Mouse (Mus musculus) mouse trophoblast stem cell (cell line): ENCODE measurements around the gene Tnc.

Experiments used
- in situ Hi-C, 2 experiments: fragments of 300-500 bp; cut with MseI, MboI; formaldehyde crosslinking; loops; 2 replicates in 1 of 2; 3 replicates in 1 of 2; pipeline ENCODE4 v1.15.1; 2025

The Tnc gene

DNA sequence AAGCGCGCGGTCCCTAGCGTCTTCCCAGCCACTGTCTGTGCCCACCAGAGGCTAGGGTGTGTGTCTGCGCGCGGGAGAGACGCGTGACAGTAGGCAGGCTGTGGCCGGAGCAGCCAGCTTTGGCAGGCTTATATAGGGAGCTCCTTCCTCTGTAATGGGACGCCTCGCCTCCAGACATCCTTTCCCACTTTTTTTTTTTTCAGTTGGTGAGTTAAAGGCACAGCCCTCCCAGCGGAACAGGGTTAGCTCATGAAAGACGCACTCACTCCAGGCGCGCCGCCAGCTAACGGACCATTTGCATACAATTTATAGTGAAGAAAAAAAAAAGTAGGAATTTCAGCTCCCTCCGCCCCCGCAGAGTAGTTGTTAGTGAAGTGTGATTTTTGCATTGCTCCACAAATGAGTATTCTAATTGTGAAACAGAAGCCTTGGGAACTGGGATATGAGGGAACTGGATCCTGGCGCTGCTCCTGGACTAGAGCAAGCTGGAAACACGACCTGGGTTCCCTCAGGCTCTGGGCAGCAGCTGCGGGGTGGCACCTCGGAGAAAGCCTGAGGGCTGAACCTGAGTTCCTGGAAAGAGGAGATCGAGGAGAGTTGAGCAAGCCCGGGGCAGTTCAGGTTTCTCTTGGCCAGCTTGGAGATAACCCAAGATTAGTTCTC, at the start of gene Tnc:
Gene Tnc (minus strand): TSS at position 185 of the 663 bp plus-strand sequence.
- in situ Hi-C loops: no loop called here

DNA sequence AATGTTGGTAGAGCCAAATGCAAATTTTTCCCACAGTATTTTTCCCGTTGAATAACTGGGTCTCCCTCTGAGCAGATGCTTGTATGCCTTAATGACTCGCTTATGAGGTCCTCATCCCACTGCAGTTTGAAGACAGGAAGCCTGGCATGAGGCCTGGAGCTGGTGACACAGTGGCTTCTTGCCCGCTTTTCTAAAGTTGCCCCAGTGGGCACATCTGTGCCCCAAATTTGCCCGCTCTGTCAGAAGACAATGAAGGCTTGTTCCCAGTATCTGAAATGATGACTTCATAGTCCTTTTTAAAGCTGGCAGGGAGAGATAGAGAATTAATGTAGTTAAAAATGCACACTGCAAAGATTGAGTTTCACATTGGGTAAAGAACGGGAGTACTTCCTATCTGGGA, 47.4 kb upstream of the Tnc start:
- in situ Hi-C loops: no loop called here

- in situ Hi-C loops: no loop called here
These were observed 46.0 kb upstream of the Tnc start for GRCm38 (mm10) chr4:64092857-64093256.

DNA sequence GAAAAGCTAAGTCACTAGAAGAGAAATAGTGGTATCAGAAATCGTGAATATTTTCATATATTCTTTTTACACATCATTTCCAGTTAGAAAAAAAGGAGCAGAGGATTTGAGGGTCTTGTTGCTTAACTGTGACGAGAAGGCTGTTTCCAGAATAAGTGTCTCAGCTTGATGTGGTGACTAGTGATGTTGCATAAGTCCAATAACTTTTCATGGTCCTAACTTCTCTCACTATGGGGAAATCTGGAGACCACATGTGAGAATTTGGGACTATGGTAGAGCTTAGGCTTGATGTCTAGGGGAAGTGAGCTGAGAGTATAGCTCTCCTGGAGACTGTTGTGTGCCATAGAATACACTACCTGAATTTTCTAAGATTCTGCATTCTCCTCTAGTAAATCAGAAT, 42.6 kb upstream of the Tnc start:
- in situ Hi-C loops: no loop called here

DNA sequence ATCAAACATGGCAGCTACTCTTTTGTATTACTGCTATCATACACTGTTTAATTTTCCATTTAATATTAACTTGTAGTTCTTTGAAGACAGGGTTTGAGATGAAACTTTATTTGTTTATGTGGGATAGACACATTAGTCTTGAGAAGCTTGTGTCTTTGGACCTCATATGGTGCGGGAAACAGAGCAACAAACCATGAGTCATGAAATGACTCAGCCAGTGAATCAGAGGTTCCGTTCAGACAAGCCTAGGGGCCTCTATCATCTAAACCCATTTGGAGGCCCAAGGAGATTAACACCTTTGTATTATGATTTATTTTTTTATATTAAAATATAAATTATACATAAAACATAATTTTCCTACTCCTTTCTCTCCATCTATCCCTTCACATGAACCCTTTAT, 40.9 kb upstream of the Tnc start:
- in situ Hi-C loops: no loop called here

DNA sequence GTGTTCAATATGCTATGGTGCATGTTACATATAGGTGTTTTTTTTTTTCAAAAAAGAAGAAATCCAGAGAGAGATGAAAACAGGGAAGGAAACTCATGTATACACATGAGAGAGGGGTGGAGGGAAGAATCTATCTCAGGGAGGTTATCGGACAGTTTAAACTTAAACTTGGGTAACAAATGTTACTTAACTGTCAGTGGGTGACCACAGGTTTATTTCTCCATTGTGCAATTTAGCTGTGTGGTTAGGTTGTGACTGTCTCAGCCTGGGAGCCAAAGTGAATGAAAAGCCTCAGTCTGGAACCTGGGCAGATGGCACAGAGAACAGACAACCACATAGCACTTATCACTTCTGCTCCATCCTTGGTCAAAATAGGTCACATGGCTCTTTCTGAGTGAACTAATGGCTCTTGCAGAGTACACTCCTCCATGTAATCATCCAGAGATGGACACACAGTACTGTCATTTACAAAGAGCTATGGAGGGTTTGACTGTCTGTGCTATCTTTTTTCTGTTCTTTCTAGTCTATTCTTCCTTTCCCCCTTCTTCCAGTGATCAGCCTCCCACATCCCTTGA, 39.3 kb upstream of the Tnc start:
- in situ Hi-C loops: no loop called here

- in situ Hi-C loops: no loop called here
These were observed 37.0 kb upstream of the Tnc start for GRCm38 (mm10) chr4:64083858-64084257.

GRCm38 (mm10) chr4:64078029-64078619, 31.3 kb upstream of the Tnc start:
- in situ Hi-C loops: no loop called here

DNA sequence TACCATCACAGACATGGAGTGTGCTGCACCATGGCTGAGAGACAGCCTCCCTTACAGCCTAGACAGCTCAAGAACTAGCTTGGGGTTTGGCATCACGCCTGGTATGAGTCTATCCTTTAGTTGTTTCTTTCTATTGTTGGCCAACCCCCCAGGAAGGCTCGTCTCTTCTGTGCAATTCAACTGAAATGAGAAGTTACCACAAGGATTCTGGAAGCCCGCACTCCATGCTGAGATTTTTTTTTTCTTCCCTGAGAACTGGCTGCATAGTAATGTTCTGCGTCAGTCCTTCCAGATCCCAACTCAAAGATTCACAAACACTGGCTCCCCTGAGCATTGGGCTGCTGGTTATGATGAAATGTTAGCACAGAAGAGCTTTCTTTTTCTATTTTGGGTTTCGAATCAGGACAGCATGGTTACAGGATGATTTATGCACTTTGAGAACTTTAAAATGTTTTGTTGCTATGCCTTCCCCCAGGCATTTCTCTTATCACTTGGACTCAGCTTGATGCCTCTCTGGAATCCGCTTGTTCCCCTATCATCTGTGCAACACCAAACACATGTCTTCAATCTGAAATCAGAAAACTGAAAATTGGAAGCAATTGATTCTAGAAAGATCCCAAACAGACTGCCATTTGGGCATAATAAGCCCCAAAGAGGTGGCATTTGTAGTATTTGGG, 29.7 kb upstream of the Tnc start:
- in situ Hi-C loops: no loop called here

- in situ Hi-C loops: no loop called here
These were observed 27.9 kb upstream of the Tnc start for GRCm38 (mm10) chr4:64074725-64075124.

DNA sequence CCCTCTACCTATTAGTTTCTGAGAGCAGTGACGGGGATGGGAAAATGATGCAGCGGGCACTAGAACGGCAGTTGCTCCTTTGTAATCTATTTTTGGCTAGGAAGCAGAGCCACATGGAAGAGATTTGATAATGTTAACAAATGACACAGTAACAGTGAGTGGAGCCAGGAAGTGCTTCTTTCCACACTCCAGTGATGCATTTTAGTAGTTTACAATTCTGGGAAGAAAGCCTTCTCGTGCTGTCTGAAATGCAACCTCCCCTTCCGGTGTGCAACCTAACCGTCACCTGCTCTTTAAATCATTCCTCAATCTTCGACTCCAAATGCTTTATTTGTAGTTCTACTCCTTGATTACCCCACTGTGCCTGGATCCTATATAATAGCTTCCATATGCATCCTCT, 20.6 kb upstream of the Tnc start:
- in situ Hi-C loops: no loop called here

GRCm38 (mm10) chr4:64065266-64065665, 18.5 kb upstream of the Tnc start:
- in situ Hi-C loops: no loop called here

DNA sequence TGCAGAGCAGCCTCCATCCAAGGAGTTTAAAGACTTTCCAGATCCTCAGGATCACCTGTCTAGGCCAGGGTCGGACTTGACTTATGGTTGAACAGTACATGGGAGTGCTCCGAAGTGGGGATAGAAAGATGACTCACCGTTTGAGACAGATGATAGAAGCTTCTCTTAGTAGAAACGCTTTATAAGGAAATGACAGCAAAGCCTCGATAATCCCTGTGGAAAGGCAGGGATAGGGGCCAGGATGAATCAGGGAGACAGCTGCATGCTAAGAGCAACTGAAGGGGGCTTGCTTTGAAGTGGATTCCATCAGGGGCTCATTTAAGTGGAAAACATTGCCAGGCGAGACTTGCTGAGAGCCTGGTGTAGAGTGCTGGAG, 12.0 kb upstream of the Tnc start:
- in situ Hi-C loops: no loop called here

DNA sequence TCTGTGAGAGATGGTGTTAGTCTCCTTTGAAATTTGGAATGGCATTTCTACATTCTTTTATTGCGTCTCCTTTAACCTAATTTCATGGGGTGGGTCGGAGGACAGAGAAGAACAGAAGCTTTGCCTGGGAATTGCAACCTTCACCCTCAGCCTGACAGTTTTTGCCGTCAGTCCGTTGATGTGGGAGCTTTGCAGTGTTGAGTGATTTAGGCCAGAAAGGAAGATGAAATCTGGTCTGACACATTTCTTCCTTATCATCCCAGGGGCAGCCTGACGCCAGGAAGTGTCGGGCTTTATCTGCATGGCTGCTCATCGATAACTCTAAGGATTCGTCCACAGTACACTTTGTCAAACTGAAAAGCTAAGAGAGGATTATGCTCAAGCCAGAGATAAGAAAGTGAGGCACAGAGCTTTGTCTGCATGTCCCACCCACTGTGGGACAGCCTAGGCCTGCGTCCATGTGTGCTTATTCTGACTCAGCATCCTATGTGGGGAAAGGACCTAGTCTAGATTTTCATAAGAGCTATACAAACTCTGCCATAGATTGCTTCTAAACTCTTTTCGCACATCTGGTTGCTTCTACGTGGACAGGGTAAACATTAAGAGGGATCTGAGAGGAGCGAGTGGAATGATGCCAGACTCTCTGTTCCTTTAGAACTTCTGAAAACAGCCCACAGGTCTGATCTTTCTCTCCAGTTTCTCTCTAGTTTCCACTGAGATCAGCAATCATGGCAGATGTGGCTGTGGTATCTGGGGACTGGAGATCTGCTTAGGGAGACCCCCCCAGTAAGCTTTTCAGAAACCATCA, 11.4 kb upstream of the Tnc start:
- in situ Hi-C loops: no loop called here

- in situ Hi-C loops: no loop called here
These were observed 1.4 kb upstream of the Tnc start for GRCm38 (mm10) chr4:64048177-64048576.

DNA sequence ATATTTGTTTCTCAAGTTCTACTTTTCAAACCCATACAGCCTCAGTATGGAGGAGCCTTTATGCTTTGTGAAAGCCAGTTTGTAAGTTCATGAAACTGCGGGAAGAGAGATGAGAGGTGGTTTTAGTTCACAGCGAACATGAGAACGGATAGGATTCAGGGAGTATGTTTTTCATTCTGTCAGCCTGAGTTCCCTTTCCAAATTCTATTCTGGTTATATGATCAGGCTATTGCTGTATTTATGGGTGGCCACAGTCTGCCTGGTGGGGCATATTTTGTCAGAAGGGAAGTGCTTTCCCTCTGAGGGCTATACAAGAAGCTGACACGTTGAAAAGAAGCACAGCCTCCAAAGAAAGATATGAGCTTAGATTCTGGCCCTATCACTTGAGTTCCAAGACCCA, 2.9 kb downstream of the Tnc start:
- in situ Hi-C loops: no loop called here

- in situ Hi-C loops: no loop called here
These were observed 3.4 kb downstream of the Tnc start for GRCm38 (mm10) chr4:64043371-64043770.

DNA sequence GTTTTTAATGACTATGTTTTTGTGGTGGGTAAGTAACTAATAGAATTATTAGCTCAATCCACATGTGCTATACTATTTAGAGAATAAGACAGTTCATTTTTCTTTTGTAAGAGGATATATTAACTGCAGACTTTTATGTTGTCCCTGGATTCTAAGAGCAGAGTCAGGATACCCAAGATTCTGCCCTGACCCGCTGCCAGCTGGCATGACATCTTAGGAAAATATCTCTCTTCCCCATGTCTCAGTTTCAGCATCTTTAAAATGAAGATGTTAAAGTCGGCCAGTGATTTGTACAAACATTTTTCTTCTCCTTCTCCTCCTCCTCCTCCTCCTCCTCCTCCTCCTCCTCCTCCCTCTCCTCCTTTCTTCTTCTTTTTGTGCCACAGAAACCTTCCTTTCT, 7.7 kb downstream of the Tnc start:
- in situ Hi-C loops: no loop called here

- in situ Hi-C loops: no loop called here
These were observed 9.3 kb downstream of the Tnc start for GRCm38 (mm10) chr4:64037513-64037912.

- in situ Hi-C loops: no loop called here
These were observed 12.1 kb downstream of the Tnc start for GRCm38 (mm10) chr4:64034724-64035123.

DNA sequence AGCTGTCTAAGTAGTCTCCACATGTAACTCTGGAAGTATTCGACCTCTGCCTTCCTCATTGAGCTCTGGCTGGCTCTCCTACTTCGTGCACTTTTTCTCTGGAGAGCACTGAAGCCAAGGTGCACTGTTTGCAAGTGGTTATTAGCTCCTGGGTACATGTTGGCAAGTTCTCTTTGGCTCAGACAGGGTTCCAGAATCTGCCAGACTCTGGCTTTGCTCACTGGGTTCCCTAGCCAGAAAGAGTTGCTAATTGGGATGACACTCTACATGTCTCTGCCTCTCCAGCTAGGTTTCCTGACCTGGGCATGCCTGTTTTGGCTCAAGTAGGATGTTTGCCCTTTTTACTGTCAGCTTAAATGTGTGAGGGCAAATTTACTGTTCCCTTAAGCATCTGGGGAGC, 13.6 kb downstream of the Tnc start:
- in situ Hi-C loops: no loop called here

DNA sequence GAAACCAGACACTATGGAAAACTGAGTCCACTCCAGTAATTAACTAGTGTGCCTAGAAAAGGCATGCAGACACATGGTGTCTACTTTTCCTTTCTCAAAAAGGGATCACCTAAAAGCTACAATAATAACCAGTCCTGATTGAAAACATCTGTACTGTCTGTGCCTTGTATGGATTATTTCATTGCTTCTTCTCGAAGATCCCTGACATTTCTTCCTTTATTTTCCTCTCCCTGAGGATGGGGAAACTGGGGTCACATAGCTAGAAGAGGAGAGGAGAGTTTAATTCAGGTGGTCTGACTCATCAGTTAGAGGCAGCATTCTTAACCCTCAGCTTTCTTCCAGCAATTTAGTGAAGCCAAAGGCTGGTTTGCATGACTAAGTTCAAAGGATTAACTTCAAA, 17.3 kb downstream of the Tnc start:
- in situ Hi-C loops: no loop called here
